Mouse (Mus musculus): Measurements from ENCODE around the gene Stac2.

Gene Stac2

GRCm38 (mm10) chr11:97998898-97999608 lies 54.2 kb downstream of the Stac2 start:
- DNase-seq (ENCODE audit: low read depth in 2 of 2, low spot score in 2 of 2): peak; percentile 71 to 74

- no peak for DNase-seq (ENCODE audit: low read depth in 2 of 2, low spot score in 2 of 2)
These were observed 55.0 kb downstream of the Stac2 start for GRCm38 (mm10) chr11:97998074-97998793.

- DNase-seq (ENCODE audit: low read depth in 2 of 2, low spot score in 2 of 2): no peak
These were observed 55.8 kb downstream of the Stac2 start for GRCm38 (mm10) chr11:97997387-97997960.

GRCm38 (mm10) chr11:97996691-97997090 lies 56.6 kb downstream of the Stac2 start:
- no peak for DNase-seq (ENCODE audit: low read depth in 2 of 2, low spot score in 2 of 2)

GRCm38 (mm10) chr11:97995564-97996288 lies 57.5 kb downstream of the Stac2 start, which contains the start of gene Arl5c:
Gene Arl5c (minus strand): TSS chr11:97996181.
- DNase-seq (ENCODE audit: low read depth in 2 of 2, low spot score in 2 of 2): peak; percentile 63 to 80

- peak; percentile 87 to 90 for DNase-seq (ENCODE audit: low read depth in 2 of 2, low spot score in 2 of 2)
These were observed 58.6 kb downstream of the Stac2 start for GRCm38 (mm10) chr11:97994539-97995100.

- peak; percentile 87 to 90 for DNase-seq (ENCODE audit: low read depth in 2 of 2, low spot score in 2 of 2)
These were observed 64.6 kb downstream of the Stac2 start for GRCm38 (mm10) chr11:97988530-97989096.

- DNase-seq (ENCODE audit: low read depth in 2 of 2, low spot score in 2 of 2): peak; percentile 97 to 99
These were observed 65.4 kb downstream of the Stac2 start for GRCm38 (mm10) chr11:97987551-97988526.

GRCm38 (mm10) chr11:97986738-97987465 lies 66.4 kb downstream of the Stac2 start:
- no peak for DNase-seq (ENCODE audit: low read depth in 2 of 2, low spot score in 2 of 2)

Measured in CD8-positive naive resting alpha-beta T cell, adult 2 months (primary cell).